In the genomic region with DNA sequence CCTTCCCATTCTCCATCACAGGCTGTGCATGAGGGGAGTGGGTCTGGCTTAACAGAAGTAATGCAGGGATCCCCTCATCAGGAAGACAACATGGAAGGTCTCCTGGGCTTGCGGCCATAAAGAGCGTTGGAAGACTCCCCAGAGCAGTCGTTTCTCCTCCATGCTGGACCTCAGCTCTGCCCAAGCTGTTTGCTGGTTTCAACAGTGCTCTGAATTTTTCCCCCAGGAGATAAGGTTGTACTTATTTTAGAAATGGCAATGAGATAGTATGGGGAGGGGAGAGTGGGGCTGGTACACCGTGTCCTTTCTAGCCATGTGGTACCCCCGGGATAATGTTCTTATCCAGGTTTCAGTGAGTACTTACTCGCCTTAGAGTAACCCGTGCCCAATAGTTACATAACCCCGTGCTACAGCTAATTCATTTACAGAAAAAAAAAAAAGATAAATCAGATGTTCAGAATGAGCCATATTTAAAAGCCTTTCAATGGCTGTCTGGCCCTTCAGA, we compare ENCODE assay signal across 25 mouse cellular contexts. TPM values are rescaled to one million over a fixed set of nuclear protein-coding genes. Genes with fewer than 3 reads are reported as not detected.
A peak's percentile ranks its signal among the peaks of the same experiment; 100 is the strongest.
DNase-seq lines count a peak whose midpoint lies in the region; ATAC-seq and TF ChIP-seq lines count a peak whose summit lies in the region.
"Had no signal": no experiment of that assay in that cellular context is flagged by ENCODE, and none has a peak within 500 bp of the region (broad histone marks: within the 10 kb centered on the region; RNA-seq: fewer than 3 reads in every experiment).

No protein-coding gene starts in this region.

- peak; percentile 31 to 57 for DNase-seq in heart, adult 18-20 months
- DNase-seq in heart, postnatal 14 days: no peak
- DNase-seq in thymus, postnatal 10 days (ENCODE audit: low spot score in 2 of 2): no peak
- DNase-seq: adrenal gland, postnatal 14 days; cerebellum, adult 11 months; cerebellum, adult 9-10 months; cerebellum, postnatal 36 days; gastrocnemius, postnatal 14 days; kidney, postnatal 25 days; lung, embryonic 14.5 days; lung, postnatal 14 days; midbrain, embryonic 14.5 days; right cerebral cortex, adult 18-20 months; thymus, adult 18-20 months; thymus, postnatal 36 days had no signal

- no peak overlapping the region for H3K4me2 ChIP-seq in heart, embryonic 11.5 days
- peak overlapping the region; percentile 11 for H3K4me2 ChIP-seq in heart, embryonic 14.5 days (ENCODE audit: low read length)
- H3K4me2 ChIP-seq in heart, embryonic 15.5 days: no peak overlapping the region
- peak overlapping the region; percentile 55 for H3K4me2 ChIP-seq in myocyte (ENCODE audit: low read depth)
- H3K4me2 ChIP-seq: embryonic facial prominence, embryonic 12.5 days; hindbrain, embryonic 14.5 days; limb, embryonic 12.5 days; liver, embryonic 15.5 days; lung, embryonic 14.5 days had no signal

- WGBS in heart, embryonic 11.5 days (ENCODE audit: insufficient replicate concordance): 63% methylated on average over 8 of the region's 8 CpGs
- 47% methylated on average over 8 of the region's 8 CpGs for WGBS in heart, embryonic 14.5 days
- WGBS in heart, embryonic 15.5 days: 45% methylated on average over 8 of the region's 8 CpGs

- no peak overlapping the region for H3K27ac ChIP-seq in heart, embryonic 11.5 days (ENCODE audit: low read depth, low read length)
- 0 out of 4 replicates have a peak overlapping the region, but pooled peaks of 1 of the 2 experiments have one; percentile 10 for H3K27ac ChIP-seq in heart, embryonic 14.5 days (replicated peaks in 1 of 2; ENCODE audit: control insufficient read depth in 1 of 2, insufficient read depth in 1 of 2, low read depth in 2 of 2, low read length in 2 of 2)
- H3K27ac ChIP-seq in heart, embryonic 15.5 days: peak overlapping the region; percentile 54
- H3K27ac ChIP-seq: embryonic facial prominence, embryonic 12.5 days; hindbrain, embryonic 14.5 days; limb, embryonic 12.5 days; liver, embryonic 15.5 days had no signal

- H3K79me2 ChIP-seq in myocyte (ENCODE audit: control insufficient read depth, insufficient read depth): no peaks in the 10 kb centered on the region

- H3K4me1 ChIP-seq in heart, embryonic 11.5 days (ENCODE audit: control insufficient read depth, insufficient read depth, low read length): peaks cover 23% of the 10 kb centered on the region
- peaks cover 19 to 31% of the 10 kb centered on the region in 2 experiments for H3K4me1 ChIP-seq in heart, embryonic 14.5 days (ENCODE audit: control insufficient read depth in 2 of 2, insufficient read depth in 2 of 2, low read length in 2 of 2)
- H3K4me1 ChIP-seq in heart, embryonic 15.5 days (replicated peaks): peaks cover 49% of the 10 kb centered on the region
- H3K4me1 ChIP-seq: liver, embryonic 15.5 days had no signal

- H3ac ChIP-seq in myocyte (ENCODE audit: control insufficient read depth, insufficient read length): no peak overlapping the region

- no peak overlapping the region for H3K4me3 ChIP-seq in heart, embryonic 11.5 days (ENCODE audit: low read depth, low read length)
- H3K4me3 ChIP-seq in heart, embryonic 14.5 days (ENCODE audit: control insufficient read depth in 1 of 2, insufficient read depth in 1 of 2, low read depth in 1 of 2, low read length in 2 of 2): no peak overlapping the region
- no peak overlapping the region for H3K4me3 ChIP-seq in heart, embryonic 15.5 days
- no peak overlapping the region for H3K4me3 ChIP-seq in myocyte
- H3K4me3 ChIP-seq: embryonic facial prominence, embryonic 12.5 days; limb, embryonic 12.5 days; liver, embryonic 15.5 days had no signal

- H3K36me3 ChIP-seq in heart, embryonic 11.5 days (ENCODE audit: control insufficient read depth, insufficient read depth, low read length): no peaks in the 10 kb centered on the region
- H3K36me3 ChIP-seq in heart, embryonic 14.5 days (ENCODE audit: control insufficient read depth, insufficient read depth, low read length): no peaks in the 10 kb centered on the region
- H3K36me3 ChIP-seq in heart, embryonic 15.5 days: no peaks in the 10 kb centered on the region
- no peaks in the 10 kb centered on the region for H3K36me3 ChIP-seq in myocyte (ENCODE audit: control insufficient read depth, insufficient read depth)
- H3K36me3 ChIP-seq: embryonic facial prominence, embryonic 12.5 days; limb, embryonic 12.5 days; liver, embryonic 15.5 days had no signal

- intact Hi-C loops in heart, postnatal 14 days (cut with DNase I): no loop called here

- no peaks in the 10 kb centered on the region for H3K27me3 ChIP-seq in heart, embryonic 11.5 days (ENCODE audit: control insufficient read depth, insufficient read depth, low read length)
- H3K27me3 ChIP-seq in heart, embryonic 14.5 days (ENCODE audit: control insufficient read depth, insufficient read depth, low read length): no peaks in the 10 kb centered on the region
- H3K27me3 ChIP-seq in heart, embryonic 15.5 days: no peaks in the 10 kb centered on the region
- H3K27me3 ChIP-seq in myocyte (ENCODE audit: control insufficient read depth, insufficient read depth, insufficient read length): no peaks in the 10 kb centered on the region
- H3K27me3 ChIP-seq: embryonic facial prominence, embryonic 12.5 days; limb, embryonic 12.5 days; liver, embryonic 15.5 days had no signal

- ATAC-seq in heart, embryonic 11.5 days (replicated peaks; ENCODE audit: insufficient number of reproducible peaks, low FRiP score, low TSS enrichment): no peak
- no peak for ATAC-seq in heart, embryonic 14.5 days (ENCODE audit: insufficient number of reproducible peaks, insufficient read depth, low FRiP score, low read depth)
- peak; percentile 19; the same call in 1 of the 2 replicates for ATAC-seq in heart, embryonic 15.5 days (replicated peaks; ENCODE audit: insufficient number of reproducible peaks, insufficient read depth, low FRiP score, low read depth)
- ATAC-seq: CD4-positive, CD25-positive, alpha-beta regulatory T cell, adult 4 months; intestine, postnatal 0 days had no signal

- H3K9ac ChIP-seq in heart, embryonic 11.5 days (ENCODE audit: low read depth, low read length): no peak overlapping the region
- H3K9ac ChIP-seq in heart, embryonic 14.5 days (ENCODE audit: low read length): no peak overlapping the region
- H3K9ac ChIP-seq in heart, embryonic 15.5 days: no peak overlapping the region
- H3K9ac ChIP-seq: embryonic facial prominence, embryonic 12.5 days; hindbrain, embryonic 14.5 days; limb, embryonic 12.5 days; liver, embryonic 15.5 days; lung, embryonic 14.5 days had no signal

- no peaks in the 10 kb centered on the region for H3K9me3 ChIP-seq in heart, embryonic 11.5 days (replicated peaks; ENCODE audit: control insufficient read depth, low read length)
- no peaks in the 10 kb centered on the region for H3K9me3 ChIP-seq in heart, embryonic 14.5 days (ENCODE audit: control insufficient read depth, low read length)
- H3K9me3 ChIP-seq in heart, embryonic 15.5 days (replicated peaks): no peaks in the 10 kb centered on the region
- H3K9me3 ChIP-seq: embryonic facial prominence, embryonic 12.5 days; limb, embryonic 12.5 days; liver, embryonic 15.5 days had no signal

- no peak for TF ChIP-seq POLR2A in myocyte (IDR thresholded peaks at IDR 0.05; ENCODE audit: insufficient read length, low read depth)

TF ChIP-seq in myocyte, 11 proteins besides CTCF, POLR2A, EP300 and RAD21:
- TF ChIP-seq POLR2AphosphoS2 (IDR thresholded peaks at IDR 0.05; ENCODE audit: insufficient read length, low read depth): no peak

RNA-seq across cellular contexts. Expression of gene Rasl11b, which starts 50.6 kb away (rescaled TPM):
- 10 to 100 TPM; 28.0 to 31.6 TPM for total RNA-seq in heart, adult 18-20 months (2021)
- polyA plus RNA-seq in heart, embryonic 11.5 days (2014; fragmentation: Nextera tagmentation; extraction: Ambion mirVana): 75.9 and 87.0 TPM in 2 replicates
- polyA plus RNA-seq in heart, embryonic 14.5 days (2014; fragmentation: Nextera tagmentation; extraction: Ambion mirVana): 85.9 and 92.3 TPM in 2 replicates
- 10 to 100 TPM; 27.7 to 33.0 TPM for total RNA-seq in heart, postnatal 14 days (2021)
- polyA plus RNA-seq in heart, embryonic 15.5 days (2015; fragmentation: Nextera tagmentation; extraction: Ambion mirVana): 90.2 and 101 TPM in 2 replicates
- 2.4 TPM for polyA plus RNA-seq in myocyte (2012; fragmentation: generic; extraction: Trizol)

Comparison
In these comparisons a context has a peak if more than half of its experiments do, and no peak if none do; other contexts are left out.
1. DNase-seq: peak in heart, adult 18-20 months (2 of 2); none in heart, postnatal 14 days (0 of 2) and thymus, postnatal 10 days (0 of 2).
2. H3K4me2 ChIP-seq: peak in heart, embryonic 14.5 days (single experiment) and myocyte (single experiment); none in heart, embryonic 11.5 days (single experiment) and heart, embryonic 15.5 days (single experiment).
3. RNA of gene Rasl11b, which starts 50.6 kb away (polyA plus RNA-seq): 90.2 to 101 TPM in heart, embryonic 15.5 days, 85.9 to 92.3 TPM in heart, embryonic 14.5 days and 75.9 to 87.0 TPM in heart, embryonic 11.5 days; 2.4 TPM in myocyte (single experiment); every median in the first group is over 10 times any median in the second.